Comparison of ENCODE assay signal across 7 mouse cellular contexts in genomic region chr5:33819876-33820732, GRCm38 (mm10). TPM values are rescaled to one million over a fixed set of nuclear protein-coding genes. Genes with fewer than 3 reads are reported as not detected.
DNase-seq lines count a peak whose midpoint lies in the region; ATAC-seq and TF ChIP-seq lines count a peak whose summit lies in the region.

TSS of gene Nsd2 (plus strand) at chr5:33820725.

- no peak; the same call in 1 of the 2 replicates for TF ChIP-seq POLR2A in small intestine, adult 2 months (IDR thresholded peaks at IDR 0.05; ENCODE audit: low read depth, low read length)

- H3K27ac ChIP-seq in intestine, postnatal 0 days (ENCODE audit: low read depth, low read length): peak within 1 kb of the TSS; percentile 94
- peak within 1 kb of the TSS; percentile 100 for H3K27ac ChIP-seq in midbrain, embryonic 12.5 days (replicated peaks)
- peak within 1 kb of the TSS; percentile 60 for H3K27ac ChIP-seq in small intestine, adult 2 months (ENCODE audit: insufficient read depth, low read depth, low read length)

- no peaks in the 10 kb centered on the region for H3K9me3 ChIP-seq in intestine, postnatal 0 days (ENCODE audit: control insufficient read depth)
- H3K9me3 ChIP-seq in midbrain, embryonic 12.5 days: no peaks in the 10 kb centered on the region

- no peak for TF ChIP-seq CTCF in intestine, postnatal 0 days (IDR thresholded peaks at IDR 0.05; ENCODE audit: low read depth)
- no peak for TF ChIP-seq CTCF in small intestine, adult 2 months (IDR thresholded peaks at IDR 0.05; ENCODE audit: extremely low read depth, insufficient read length, insufficient replicate concordance, low read depth, low read length)

- H3K27me3 ChIP-seq in intestine, postnatal 0 days (replicated peaks; ENCODE audit: control insufficient read depth, insufficient read depth, low read length): no peaks in the 10 kb centered on the region
- H3K27me3 ChIP-seq in midbrain, embryonic 12.5 days: no peaks in the 10 kb centered on the region
- no peaks in the 10 kb centered on the region for H3K27me3 ChIP-seq in small intestine, adult 2 months (ENCODE audit: control insufficient read depth, insufficient read depth, low read length)

- H3K4me3 ChIP-seq in intestine, postnatal 0 days (ENCODE audit: low read depth, low read length): peak within 1 kb of the TSS; percentile 92
- H3K4me3 ChIP-seq in midbrain, embryonic 12.5 days: peak within 1 kb of the TSS; percentile 100
- H3K4me3 ChIP-seq in small intestine, adult 2 months (ENCODE audit: low read depth, low read length): peak within 1 kb of the TSS; percentile 79

- intact Hi-C loops in left cerebral cortex, postnatal 4 days (cut with DNase I): loop anchor here (2.0 kb wide), 1 partner anchor 37 kb away; the partner anchor contains the start of gene Letm1

- no peaks in the 10 kb centered on the region for H3K36me3 ChIP-seq in intestine, postnatal 0 days (ENCODE audit: control insufficient read depth, insufficient read depth)
- peaks cover 6% of the 10 kb centered on the region for H3K36me3 ChIP-seq in midbrain, embryonic 12.5 days
- H3K36me3 ChIP-seq in small intestine, adult 2 months (ENCODE audit: control insufficient read depth, insufficient read depth, low read length): no peaks in the 10 kb centered on the region

- H3K4me2 ChIP-seq in intestine, postnatal 0 days (replicated peaks; ENCODE audit: low read depth): peak within 1 kb of the TSS; percentile 95
- H3K4me2 ChIP-seq in midbrain, embryonic 12.5 days (replicated peaks): peak within 1 kb of the TSS; percentile 81

- H3K9ac ChIP-seq in intestine, postnatal 0 days (ENCODE audit: low read depth, low read length): peak within 1 kb of the TSS; percentile 91
- peak within 1 kb of the TSS; percentile 99 for H3K9ac ChIP-seq in midbrain, embryonic 12.5 days (replicated peaks)

- peak; percentile 94 for DNase-seq in adrenal gland, adult 2 months
- DNase-seq in embryo, embryonic 11.5 days (ENCODE audit: low read depth, low spot score): peak; percentile 84
- DNase-seq in gastrocnemius, postnatal 4 days (ENCODE audit: low spot score in 2 of 2): peak; percentile 79 to 91
- peak; percentile 95 for DNase-seq in left cerebral cortex, postnatal 4 days

- H3K4me1 ChIP-seq in intestine, postnatal 0 days (replicated peaks; ENCODE audit: control insufficient read depth, insufficient read depth, low read length): peaks cover 5% of the 10 kb centered on the region
- peaks cover 48% of the 10 kb centered on the region for H3K4me1 ChIP-seq in midbrain, embryonic 12.5 days
- peaks cover 9% of the 10 kb centered on the region; the same call in 1 of the 2 replicates for H3K4me1 ChIP-seq in small intestine, adult 2 months (ENCODE audit: control insufficient read depth, insufficient read depth, insufficient read length, low read length)

- under 1% methylated on average over 74 of the region's 136 CpGs for WGBS in intestine, postnatal 0 days
- under 1% methylated on average over 81 of the region's 136 CpGs for WGBS in midbrain, embryonic 12.5 days
- WGBS in small intestine, adult 2 months: under 1% methylated on average over 127 of the region's 136 CpGs

- ATAC-seq in intestine, postnatal 0 days: peak; percentile 84
- peak; percentile 88 for ATAC-seq in midbrain, embryonic 12.5 days (ENCODE audit: low FRiP score, low read depth)

RNA-seq across cellular contexts. Expression of gene Nsd2, which starts in this region (rescaled TPM):
- 10 to 100 TPM; 32.8 to 37.4 TPM for total RNA-seq in adrenal gland, adult 2 months (2021)
- polyA plus RNA-seq in adrenal gland, adult 2 months (2012; rRNA removed): 3.4 and 3.9 TPM in 2 replicates
- 10 to 100 TPM; 72.1 to 75.6 TPM for total RNA-seq in gastrocnemius, postnatal 4 days (2021)
- 12.1 and 14.1 TPM in 2 replicates for polyA plus RNA-seq in intestine, postnatal 0 days (2015; fragmentation: Nextera tagmentation; extraction: Ambion mirVana)
- total RNA-seq in left cerebral cortex, postnatal 4 days (2021): 100 to 1,000 TPM; 223 to 230 TPM
- polyA plus RNA-seq in midbrain, embryonic 12.5 days (2016; fragmentation: Nextera tagmentation; extraction: Ambion mirVana): 115 and 128 TPM in 2 replicates
- polyA plus RNA-seq in small intestine, adult 2 months (2012; rRNA removed): 1.8 and 5.8 TPM in 2 replicates

Comparison
In these comparisons a context has a peak if more than half of its experiments do, and no peak if none do; other contexts are left out.
1. Peak in every context shown above with its lines: DNase-seq, ATAC-seq, H3K4me3 ChIP-seq and H3K27ac ChIP-seq.